Mouse (Mus musculus) ES-Bruce4 (cell line): ENCODE data around the gene Scml4.

Experiments
- CTCF ChIP-seq: IDR thresholded peaks from one replicate; pipeline ENCODE4 v1.8.1; 2011; ENCODE audit warnings: low read depth, low read length
- EP300 ChIP-seq: IDR thresholded peaks from 2 replicates; pipeline ENCODE4 v1.6.1; 2011; ENCODE audit warnings: low read depth, low read length; ENCODE audit not compliant: insufficient read depth

- no peak for TF ChIP-seq CTCF
- no peak for TF ChIP-seq EP300
Measured at GRCm38 (mm10) chr10:42961771-42962170, 101.6 kb downstream of the Scml4 start.
